Mouse (Mus musculus) gastrocnemius, postnatal 14 days (tissue): Measurements from ENCODE around the gene Aldh3b1. TPM values are rescaled to one million over a fixed set of nuclear protein-coding genes. Genes with fewer than 3 reads are reported as not detected.

Experiments used
- DNase-seq: peaks from one replicate; pipeline ENCODE4 v3.0.0; 2021; ENCODE audit warnings: mixed read lengths
- intact Hi-C: fragments of 180-260 bp; cut with DNase I; formaldehyde crosslinking; loops from one replicate; pipeline ENCODE4 v1.15.1; 2025; ENCODE audit warnings: low total_unique reads
- total RNA-seq, 2 experiments: library from RNA; stranded (reverse); gene quantifications; 2 replicates each; pipeline ENCODE4 v1.2.3; 2021

Gene Aldh3b1
- total RNA-seq, 2 experiments from 2014 or later, result 2.1 to 2.5 TPM

DNA sequence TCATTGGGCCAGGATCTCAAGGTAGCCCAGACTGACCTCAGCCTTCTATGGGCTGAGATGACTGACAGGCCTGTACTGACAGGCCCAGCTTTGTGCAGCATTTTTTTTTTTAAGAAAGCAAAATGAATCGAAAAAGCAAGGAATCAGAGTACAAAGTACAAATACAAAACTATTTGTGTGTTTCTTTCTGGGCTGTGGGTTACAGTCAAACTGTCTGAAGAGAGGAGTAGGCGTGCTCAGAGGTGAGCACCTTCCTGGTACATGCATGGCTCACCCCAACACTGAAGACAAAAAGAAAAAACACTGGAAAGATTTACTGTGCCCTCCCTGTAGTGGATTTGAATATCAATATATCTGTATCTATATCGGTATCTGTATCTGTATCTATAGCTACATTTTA is 18.2 kb upstream of the Aldh3b1 start:
- no peak for DNase-seq
- intact Hi-C loops, result loop anchor here (2.0 kb wide), 1 partner anchor 33 kb away; no protein-coding TSS in a partner anchor

DNA sequence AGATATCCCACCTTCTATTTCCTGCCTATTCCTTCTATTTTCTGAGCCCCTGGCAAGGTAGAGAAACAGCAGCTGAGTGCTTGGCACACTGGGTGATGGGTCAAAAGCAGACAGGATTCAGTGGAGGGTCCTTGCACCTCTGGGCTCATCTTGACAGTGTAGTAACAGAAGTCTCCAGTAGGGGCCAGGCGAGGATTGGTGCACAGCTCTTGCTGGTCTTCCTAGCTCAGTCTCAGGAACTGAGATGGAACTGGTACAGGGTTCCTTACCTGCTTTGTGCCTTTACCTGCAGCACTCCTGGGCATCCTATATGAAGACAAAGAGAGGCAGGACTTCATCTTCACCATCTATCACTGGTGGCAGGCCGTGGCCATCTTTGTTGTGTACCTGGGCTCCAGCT is 17.1 kb upstream of the Aldh3b1 start:
- intact Hi-C loops, result loop anchor here (2.0 kb wide), 1 partner anchor 34 kb away; no protein-coding TSS in a partner anchor

DNA sequence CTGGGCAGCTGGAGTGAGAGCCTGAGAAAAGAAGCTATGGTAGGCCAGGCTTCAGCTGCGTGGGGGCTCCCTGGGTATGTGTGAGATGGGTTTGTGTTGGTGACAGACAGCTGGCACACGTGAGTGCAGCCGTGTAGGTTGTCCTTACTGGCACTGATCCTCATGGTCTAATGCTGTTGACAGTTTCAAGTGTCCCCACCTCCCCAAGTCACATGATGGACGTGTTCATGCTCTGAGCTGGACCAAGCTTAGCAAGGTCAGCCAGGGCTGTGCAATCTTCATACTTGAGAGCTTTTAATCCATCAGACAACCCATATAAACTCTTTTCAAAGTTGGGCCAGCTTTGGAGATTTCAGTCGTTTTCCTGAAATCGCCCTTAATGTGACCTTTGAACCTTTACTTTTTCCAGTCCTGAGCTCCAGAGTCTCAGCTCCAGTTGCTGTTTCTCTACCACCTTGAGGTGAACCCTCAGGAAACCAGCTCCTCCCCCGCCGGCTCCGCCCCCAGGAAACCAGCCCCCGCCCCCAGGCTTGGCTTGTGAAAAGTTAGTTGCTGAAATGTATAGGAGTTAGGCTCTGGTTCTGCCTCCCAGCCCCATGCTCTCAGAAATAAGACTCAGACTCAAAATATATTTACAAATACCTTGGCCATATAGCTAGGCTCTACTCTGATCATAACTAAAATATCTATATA is 16.4 kb upstream of the Aldh3b1 start:
- intact Hi-C loops, result loop anchor here (2.0 kb wide), 1 partner anchor 35 kb away; no protein-coding TSS in a partner anchor
- no peak for DNase-seq

More for the DNA sequence above, 17.1 kb upstream of the Aldh3b1 start:
- peak; percentile 59 for DNase-seq

DNA sequence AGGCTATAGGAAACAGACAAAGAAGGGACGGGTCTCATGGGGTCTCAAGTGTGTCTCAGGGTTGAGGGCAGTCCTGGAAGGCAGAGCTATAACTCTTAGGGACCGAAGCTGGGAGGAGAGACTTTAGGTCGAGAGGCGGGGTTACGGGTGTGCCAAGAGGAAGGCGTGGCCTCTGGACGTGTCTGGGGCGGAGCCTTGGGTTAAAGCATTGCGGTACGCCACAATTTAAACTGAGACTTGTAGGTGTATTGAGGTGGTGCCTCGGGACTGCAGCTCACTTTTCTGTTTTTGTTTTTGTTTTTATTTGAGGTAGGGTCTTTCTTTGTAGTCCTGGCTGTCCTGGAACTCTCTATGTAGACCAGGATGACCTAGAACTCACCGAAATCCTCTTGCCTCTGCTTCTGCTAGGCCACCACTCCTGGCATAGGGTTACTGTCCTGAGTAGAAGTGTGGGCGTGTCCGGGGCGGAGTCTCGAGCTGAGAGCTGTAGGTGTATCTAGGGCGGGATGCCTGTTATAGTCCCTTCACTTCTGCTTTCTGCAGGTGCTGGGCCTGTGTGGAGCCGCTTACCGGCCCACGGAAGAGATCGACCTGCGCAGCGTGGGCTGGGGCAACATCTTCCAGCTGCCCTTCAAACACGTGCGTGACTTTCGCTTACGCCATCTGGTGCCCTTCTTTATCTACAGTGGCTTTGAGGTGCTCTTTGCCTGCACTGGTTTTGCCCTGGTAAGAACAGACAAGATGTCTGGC is 13.6 kb upstream of the Aldh3b1 start:
- intact Hi-C loops, result no loop called here
- DNase-seq, result no peak

DNA sequence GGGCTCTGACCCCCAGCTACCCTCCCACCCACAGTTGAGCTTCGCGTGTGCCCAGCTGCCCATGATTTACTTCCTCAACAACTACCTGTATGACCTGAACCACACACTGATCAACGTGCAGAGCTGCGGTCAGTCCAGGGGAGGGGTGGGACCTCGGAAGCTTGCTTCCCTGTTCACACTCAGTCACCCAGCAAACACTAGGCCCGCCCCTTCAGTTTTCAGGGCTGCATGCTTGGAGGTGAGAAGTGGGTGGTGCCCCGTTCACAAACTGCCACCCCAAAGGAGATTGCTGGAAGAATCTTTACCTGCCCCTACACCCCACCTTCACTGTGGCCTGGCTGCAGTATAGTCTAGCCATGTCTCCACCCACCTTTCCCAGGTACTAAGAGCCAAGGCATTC is 12.7 kb upstream of the Aldh3b1 start:
- no peak for DNase-seq
- intact Hi-C loops, result no loop called here

DNA sequence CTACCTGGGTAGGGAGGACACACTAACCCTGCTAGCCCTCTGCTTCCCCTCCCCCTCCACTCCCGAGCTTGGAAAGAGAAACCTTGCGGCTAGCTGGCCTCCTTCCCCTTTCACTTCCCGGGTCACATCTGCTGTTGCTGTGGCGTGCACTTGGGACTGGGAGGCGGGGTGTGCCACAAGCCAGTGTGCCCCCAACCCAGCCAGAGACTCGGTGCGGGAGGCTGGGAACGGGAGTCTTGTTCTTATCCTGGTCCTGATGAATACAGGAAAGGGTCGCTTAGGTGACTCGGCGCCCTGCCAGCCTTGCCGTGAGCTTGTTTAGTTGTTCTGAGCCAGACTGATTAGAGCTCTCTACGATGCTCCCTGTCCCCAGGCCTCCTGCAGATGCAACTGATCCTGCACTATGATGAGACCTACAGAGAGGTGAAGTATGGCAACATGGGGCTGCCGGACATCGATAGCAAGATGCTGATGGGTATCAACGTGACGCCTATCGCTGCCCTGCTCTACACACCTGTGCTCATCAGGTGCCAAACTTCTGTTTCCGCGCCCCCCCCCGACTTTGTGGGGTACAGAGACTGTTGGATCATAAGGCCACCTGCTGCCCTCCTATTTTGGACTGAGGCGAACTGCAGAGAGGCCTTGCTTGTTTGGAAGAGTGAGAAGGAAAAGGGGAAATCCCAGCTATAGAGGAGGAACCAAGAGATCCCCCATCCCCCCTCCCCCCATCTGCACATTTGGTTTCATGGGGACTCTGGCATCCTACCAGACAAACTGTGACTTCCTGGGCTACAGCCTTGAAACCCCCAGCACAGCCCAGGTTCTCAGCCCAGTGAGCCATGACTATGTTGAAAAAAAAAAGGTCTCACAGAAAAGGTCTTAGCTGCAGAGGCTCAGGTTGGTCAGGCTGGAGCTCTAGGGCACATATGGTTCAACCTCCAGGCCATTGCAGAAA is 6.6 kb upstream of the Aldh3b1 start:
- peak; percentile 72 for DNase-seq
- intact Hi-C loops, result loop anchor here (2.0 kb wide), 1 partner anchor 53 kb away; no protein-coding TSS in a partner anchor

DNA sequence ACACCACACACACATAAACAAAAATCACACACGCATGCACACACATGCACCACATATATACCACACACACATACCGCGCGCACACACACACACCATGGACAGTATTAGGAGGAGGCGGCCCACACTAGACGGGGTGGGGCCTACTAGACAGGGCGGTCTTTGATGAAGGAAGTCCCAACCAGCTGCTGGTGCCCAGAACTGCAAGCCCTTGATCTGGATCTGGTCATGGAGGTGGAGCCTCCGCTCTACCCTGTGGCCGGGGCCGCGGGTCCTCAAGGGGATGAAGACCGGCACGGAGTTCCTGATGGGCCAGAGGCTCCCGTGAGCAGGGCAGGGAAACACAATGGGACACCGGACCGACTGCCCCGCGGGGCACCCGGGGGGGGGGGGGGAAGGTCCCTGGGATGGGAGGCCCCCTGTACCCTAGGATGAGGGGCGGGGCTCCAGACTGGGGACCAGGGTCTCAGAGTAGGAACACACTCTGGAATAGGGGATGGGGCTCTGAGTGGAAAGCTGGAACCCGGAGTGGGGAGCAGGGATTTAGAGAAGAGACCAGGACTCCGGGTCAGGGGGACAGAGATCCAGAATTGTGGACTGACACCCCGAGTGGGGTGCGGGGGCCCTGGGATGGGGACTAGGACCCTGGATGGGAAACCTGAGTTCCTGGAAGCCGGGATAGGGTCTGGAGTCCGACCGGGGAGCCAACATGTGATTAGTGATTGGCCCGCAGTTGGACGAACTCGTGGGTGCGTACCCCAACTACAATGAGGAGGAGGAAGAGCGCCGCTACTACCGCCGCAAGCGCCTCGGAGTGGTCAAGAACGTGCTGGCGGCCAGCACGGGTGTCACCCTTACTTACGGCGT is 5.7 kb upstream of the Aldh3b1 start, which contains the start of gene Unc93b1:
Unc93b1 (plus strand) TSS at position 155 of the 864 bp plus-strand sequence.
- peak; percentile 77 for DNase-seq
- intact Hi-C loops, result no loop called here

DNA sequence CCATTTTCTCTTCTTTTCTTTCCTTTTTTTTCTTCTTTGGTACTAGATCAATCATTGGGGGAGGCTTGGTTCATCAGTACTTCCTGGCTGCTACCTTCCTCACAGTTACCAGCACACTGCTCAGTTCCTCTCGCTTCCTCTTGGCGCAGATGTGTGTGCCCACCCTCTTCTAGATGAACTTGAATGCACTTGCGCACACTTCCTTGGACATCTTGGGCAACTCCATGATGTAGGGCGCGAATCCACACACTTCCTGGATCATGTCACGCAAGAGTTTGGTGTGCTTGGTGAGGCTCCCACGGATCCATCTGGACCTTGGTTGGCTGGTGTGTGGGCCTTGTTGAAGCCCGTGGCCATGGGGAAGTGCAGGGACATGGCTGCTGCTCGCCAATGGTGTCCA is 2.1 kb upstream of the Aldh3b1 start:
- no peak for DNase-seq

DNA sequence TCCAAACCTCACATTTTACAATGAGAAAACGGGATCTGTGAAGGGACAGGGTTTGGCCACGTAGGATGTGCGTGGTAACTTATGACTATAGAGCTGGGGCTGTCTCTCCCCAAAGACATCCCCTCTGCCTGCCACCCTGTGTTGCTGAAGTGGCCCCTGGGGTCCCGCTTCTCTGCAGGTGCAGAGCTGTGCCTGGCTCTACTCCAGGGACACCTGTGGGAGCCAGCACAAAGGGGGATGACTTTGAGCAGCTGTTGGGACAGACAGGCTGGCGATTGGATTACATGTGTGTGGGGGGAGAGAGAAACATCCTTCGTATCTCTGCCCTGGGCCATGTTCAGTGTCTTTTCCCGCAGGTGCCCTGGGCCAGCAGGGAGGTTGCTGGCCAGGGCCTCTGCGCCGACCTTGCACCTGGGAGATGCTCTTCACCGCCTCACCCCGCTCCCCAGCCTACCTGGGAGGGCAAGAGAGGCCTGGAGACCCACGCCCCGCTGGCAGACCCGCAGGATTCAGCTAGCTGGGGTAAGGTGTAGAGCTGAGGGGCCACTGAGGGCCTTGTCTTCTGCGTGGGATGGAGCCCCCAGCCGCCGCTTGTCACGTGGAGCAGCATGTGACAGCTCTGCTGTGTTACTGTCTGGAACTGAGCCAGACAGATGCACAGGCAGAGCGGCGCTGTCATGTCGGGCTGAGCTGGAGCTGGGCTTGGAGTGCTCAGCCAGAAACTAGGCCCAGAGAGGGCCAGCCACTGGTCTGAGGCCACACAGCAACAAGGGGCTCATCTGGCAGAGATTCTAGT is 852 bp upstream of the Aldh3b1 start:
- no peak for DNase-seq

More for the DNA sequence above, 2.1 kb upstream of the Aldh3b1 start:
- intact Hi-C loops, result no loop called here

DNA sequence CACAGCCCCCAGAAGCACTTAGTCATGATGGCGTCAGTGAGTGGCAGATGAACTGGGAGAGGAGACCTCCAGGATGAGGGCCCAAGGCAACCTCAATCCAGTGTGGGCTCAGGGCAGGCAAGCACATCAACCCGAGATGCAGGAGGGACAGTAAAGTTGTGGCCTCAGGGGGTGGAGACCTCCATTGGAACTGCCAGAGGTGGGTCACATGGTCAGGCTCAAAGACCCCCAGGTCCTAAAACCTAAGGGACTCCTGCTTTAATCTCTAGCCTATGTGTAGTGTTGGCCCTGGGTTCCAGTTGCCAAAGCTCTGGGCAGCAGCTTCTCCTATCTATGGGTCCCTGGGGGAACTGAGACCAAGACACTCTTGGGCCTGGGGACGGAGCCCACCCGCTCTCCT is 829 bp downstream of the Aldh3b1 start:
- intact Hi-C loops, result no loop called here

More for the DNA sequence above, 852 bp upstream of the Aldh3b1 start:
- intact Hi-C loops, result no loop called here

DNA sequence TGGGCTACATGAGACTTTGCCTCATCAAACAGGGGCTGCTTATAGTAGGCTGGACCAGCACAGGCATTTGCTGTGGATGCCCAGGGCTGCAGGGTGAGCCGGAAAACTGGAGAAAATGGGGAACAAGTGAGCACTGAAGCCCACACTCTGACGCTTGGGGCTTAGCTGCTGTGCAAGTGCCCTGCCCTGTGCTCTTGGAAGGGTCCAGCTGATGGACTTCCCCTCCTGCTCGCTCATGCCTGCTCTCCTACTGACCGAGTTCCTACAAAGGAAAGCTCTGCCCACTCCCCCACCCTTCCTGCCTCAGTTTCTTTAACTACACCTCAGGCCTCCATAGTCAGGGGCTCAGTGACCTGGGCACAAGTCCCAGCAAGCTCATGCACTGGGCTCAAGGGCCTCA is 1.6 kb downstream of the Aldh3b1 start:
- intact Hi-C loops, result no loop called here
- no peak for DNase-seq

More for the DNA sequence above, 829 bp downstream of the Aldh3b1 start:
- DNase-seq, result no peak

DNA sequence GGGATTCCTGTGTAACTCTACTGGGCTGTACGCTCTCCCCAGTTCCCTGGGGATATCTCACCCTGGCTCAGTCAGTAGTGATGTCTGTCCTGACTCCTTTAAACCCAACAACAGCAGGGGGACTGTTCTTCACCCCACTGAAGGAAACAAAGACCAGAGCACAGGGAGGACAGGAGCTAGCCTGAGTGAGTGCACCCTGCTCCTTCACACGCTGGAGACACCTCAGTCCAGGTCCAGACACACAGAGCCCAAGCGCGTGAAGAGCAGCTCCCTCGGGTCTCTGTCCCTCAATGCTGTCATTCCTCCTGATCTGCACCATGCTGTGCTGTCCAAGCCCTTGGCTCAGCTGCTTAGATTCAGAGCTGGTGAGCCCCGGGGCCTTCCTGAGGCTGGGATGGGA is 2.9 kb downstream of the Aldh3b1 start:
- no peak for DNase-seq
- intact Hi-C loops, result no loop called here

DNA sequence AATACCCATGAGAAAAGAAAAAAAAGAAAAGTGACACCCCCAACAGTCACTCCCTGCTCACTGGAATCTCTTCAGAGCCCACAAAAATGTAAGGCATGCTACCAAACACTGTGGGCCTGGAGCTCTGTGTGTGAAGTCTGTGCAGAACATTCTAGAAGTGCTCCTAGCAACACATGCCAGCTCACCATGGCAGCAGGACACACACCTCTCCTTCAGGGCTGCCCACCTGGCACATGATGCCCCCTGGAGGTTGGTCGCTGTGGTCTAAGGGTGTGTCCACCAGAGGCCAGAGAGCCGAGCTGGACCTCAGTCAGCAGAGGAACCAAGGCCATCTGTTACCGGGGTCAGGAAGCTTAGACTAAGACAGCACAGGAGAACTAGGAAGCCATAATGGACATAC is 3.3 kb downstream of the Aldh3b1 start:
- intact Hi-C loops, result no loop called here
- DNase-seq, result no peak

DNA sequence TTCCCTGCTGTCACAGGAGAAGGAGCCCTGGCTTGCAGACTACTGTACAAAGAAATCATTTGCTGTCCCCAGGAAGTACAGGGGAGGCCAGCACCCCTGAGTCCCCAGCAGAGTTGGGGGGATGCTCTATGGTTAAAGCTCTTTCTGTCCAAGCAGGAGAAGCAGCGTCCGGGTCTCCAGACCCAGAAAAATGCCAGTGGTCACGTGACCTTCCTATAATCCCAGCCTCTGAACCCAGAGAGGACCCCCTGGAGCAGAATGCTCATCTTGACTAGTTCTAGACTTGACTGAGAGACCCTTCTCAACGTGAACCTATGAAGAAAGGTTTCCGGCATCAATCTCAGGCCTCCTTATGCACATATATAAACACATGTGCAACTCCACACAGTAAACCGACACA is 3.7 kb downstream of the Aldh3b1 start:
- intact Hi-C loops, result no loop called here
- no peak for DNase-seq

DNA sequence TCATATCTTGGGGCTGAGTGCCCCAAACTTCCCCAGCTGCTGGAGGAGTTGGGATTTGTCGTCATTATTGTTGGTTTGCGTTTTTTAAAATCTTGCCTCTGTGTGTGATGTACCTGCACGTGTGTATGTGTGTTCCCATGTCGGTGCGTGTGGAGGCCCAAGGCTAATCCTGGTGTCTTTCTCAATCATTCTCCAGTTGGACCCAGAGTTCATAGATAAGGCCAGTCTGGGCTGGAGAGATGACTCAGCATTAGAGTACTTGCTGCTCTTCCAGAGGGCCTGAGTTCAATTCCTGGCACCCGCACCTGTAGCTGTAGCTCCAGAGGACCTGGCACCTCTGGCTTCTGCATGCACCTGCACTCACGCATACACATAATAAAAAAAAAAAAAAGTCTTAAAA is 4.7 kb downstream of the Aldh3b1 start:
- intact Hi-C loops, result no loop called here
- no peak for DNase-seq

DNA sequence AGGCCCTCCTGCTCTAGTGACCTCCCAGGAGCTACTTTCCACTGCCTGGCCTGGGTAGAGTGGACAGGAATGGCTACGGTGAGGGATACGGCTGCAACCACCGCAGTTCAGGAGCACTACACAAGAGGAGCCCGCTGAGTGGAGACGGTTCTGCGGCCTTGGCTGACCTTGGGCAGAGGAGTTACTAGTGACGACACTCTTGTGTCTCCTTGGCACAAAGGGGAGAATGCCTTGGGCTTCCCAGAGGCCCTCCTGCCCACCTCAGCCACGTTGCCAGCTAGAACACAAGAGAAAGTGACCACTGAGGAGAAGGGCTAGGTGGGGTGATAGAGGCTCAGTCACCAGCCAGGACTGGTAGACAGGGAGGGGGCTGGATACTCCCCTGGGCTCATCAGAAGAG is 5.4 kb downstream of the Aldh3b1 start:
- DNase-seq, result no peak
- intact Hi-C loops, result no loop called here

DNA sequence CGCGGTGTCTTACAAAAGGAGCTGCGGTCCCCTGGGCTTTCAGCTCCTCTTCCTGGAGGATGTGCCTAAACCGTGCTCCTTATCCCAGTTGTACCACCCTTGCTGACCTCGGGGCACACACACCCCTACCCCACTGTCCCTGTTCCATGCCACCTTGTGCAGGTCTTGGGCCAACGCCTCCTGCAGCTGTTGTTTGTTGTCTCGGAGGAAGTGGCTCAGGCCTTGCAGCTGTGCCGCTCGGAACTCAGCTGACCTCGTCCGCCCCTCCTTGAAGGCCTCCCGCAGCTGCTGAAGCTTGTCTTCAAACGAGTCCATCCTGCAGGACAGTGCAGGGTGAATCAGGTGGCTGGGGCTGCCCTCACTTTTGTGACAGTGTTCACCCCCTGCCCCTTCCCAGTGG is 6.0 kb downstream of the Aldh3b1 start:
- intact Hi-C loops, result no loop called here
- DNase-seq, result peak; percentile 78
